In genomic region chr15:43614004-43614661, GRCm38 (mm10) we compare ENCODE assay signal across 21 mouse cellular contexts.
A peak's percentile ranks its signal among the peaks of the same experiment; 100 is the strongest.
DNase-seq lines count a peak whose midpoint lies in the region; ATAC-seq and TF ChIP-seq lines count a peak whose summit lies in the region.
"Had no signal": no experiment of that assay in that cellular context is flagged by ENCODE, and none has a peak within 500 bp of the region (broad histone marks: within the 10 kb centered on the region; RNA-seq: fewer than 3 reads in every experiment).

No protein-coding gene starts in this region.

- peak; percentile 1 for DNase-seq in hindbrain, embryonic 11.5 days (ENCODE audit: low spot score)
- peak; percentile 24 for DNase-seq in midbrain, postnatal 0 days (ENCODE audit: low spot score)
- DNase-seq in right cerebral cortex, postnatal 4 days, result no peak
- no peak for DNase-seq in T-cell, adult 2 months (ENCODE audit: low spot score)
- no peak for DNase-seq in cerebellum, adult 2 months
- DNase-seq: adrenal gland, adult 2 months; cerebellum, adult 9-11 months; gastrocnemius, postnatal 36 days; heart, postnatal 36 days; kidney, adult 11 months; kidney, postnatal 4 days; layer of hippocampus, postnatal 36 days; lung, postnatal 14 days; thymus, postnatal 25 days had no signal

- no peak overlapping the region for H3K4me2 ChIP-seq in hindbrain, embryonic 11.5 days (replicated peaks; ENCODE audit: low read depth, low read length)
- no peak overlapping the region for H3K4me2 ChIP-seq in hindbrain, embryonic 13.5 days
- H3K4me2 ChIP-seq in midbrain, postnatal 0 days (ENCODE audit: low read depth, low read length, poor library complexity, severe bottlenecking), result no peak overlapping the region
- H3K4me2 ChIP-seq: liver, embryonic 15.5 days had no signal

- H3K27ac ChIP-seq in hindbrain, embryonic 11.5 days (ENCODE audit: low read depth, low read length), result no peak overlapping the region
- no peak overlapping the region for H3K27ac ChIP-seq in hindbrain, embryonic 13.5 days
- peak overlapping the region; percentile 78 for H3K27ac ChIP-seq in bone marrow macrophage, adult 2 months (ENCODE audit: insufficient read depth, low read depth, low read length)
- peak overlapping the region; percentile 90 for H3K27ac ChIP-seq in embryonic fibroblast, embryonic 13.5 days (ENCODE audit: insufficient read depth, low read length)
- no peak overlapping the region for H3K27ac ChIP-seq in midbrain, postnatal 0 days (ENCODE audit: low read depth, low read length)
- H3K27ac ChIP-seq in cerebellum, adult 2 months (ENCODE audit: insufficient read depth, low read length), result no peak overlapping the region
- H3K27ac ChIP-seq: limb, embryonic 10.5 days; liver, embryonic 15.5 days had no signal

- no peaks in the 10 kb centered on the region for H3K9me3 ChIP-seq in hindbrain, embryonic 11.5 days (ENCODE audit: control insufficient read depth, low read length)
- no peaks in the 10 kb centered on the region for H3K9me3 ChIP-seq in hindbrain, embryonic 13.5 days
- no peaks in the 10 kb centered on the region for H3K9me3 ChIP-seq in midbrain, postnatal 0 days (ENCODE audit: low read length)
- H3K9me3 ChIP-seq: limb, embryonic 10.5 days; liver, embryonic 15.5 days had no signal

- TF ChIP-seq CTCF in bone marrow macrophage, adult 2 months (IDR thresholded peaks at IDR 0.05; ENCODE audit: low read depth, low read length), result no peak
- no peak for TF ChIP-seq CTCF in embryonic fibroblast, embryonic 13.5 days (IDR thresholded peaks at IDR 0.05; ENCODE audit: borderline replicate concordance, insufficient read depth, low read length)
- no peak for TF ChIP-seq CTCF in midbrain, postnatal 0 days (IDR thresholded peaks at IDR 0.05)
- no peak for TF ChIP-seq CTCF in cerebellum, adult 2 months (IDR thresholded peaks at IDR 0.05; ENCODE audit: borderline replicate concordance, insufficient read depth, low read depth, low read length)

- no peaks in the 10 kb centered on the region for H3K4me1 ChIP-seq in hindbrain, embryonic 11.5 days (replicated peaks; ENCODE audit: control insufficient read depth, insufficient read depth, low read length)
- H3K4me1 ChIP-seq in hindbrain, embryonic 13.5 days (replicated peaks), result no peaks in the 10 kb centered on the region
- H3K4me1 ChIP-seq in bone marrow macrophage, adult 2 months (ENCODE audit: control insufficient read depth, insufficient read depth, low read length), result peaks cover 29% of the 10 kb centered on the region
- peaks cover 2% of the 10 kb centered on the region for H3K4me1 ChIP-seq in embryonic fibroblast, embryonic 13.5 days (ENCODE audit: control insufficient read depth, insufficient read depth, low read length)
- no peaks in the 10 kb centered on the region for H3K4me1 ChIP-seq in midbrain, postnatal 0 days (ENCODE audit: insufficient read depth, low read length)
- no peaks in the 10 kb centered on the region for H3K4me1 ChIP-seq in cerebellum, adult 2 months (ENCODE audit: control insufficient read depth, insufficient read depth, low read length)
- H3K4me1 ChIP-seq: limb, embryonic 10.5 days; liver, embryonic 15.5 days had no signal

- 32% methylated on average over 5 of the region's 5 CpGs for WGBS in hindbrain, embryonic 11.5 days
- 43% methylated on average over 5 of the region's 5 CpGs for WGBS in hindbrain, embryonic 13.5 days
- 35% methylated on average over 5 of the region's 5 CpGs for WGBS in midbrain, postnatal 0 days
- 33% methylated on average over 5 of the region's 5 CpGs for WGBS in cerebellum, adult 2 months

- no peak for ATAC-seq in hindbrain, embryonic 11.5 days (ENCODE audit: low FRiP score)
- no peak for ATAC-seq in hindbrain, embryonic 13.5 days (ENCODE audit: low FRiP score)
- ATAC-seq in midbrain, postnatal 0 days (ENCODE audit: low FRiP score), result no peak
- ATAC-seq: CD4-positive, CD25-positive, alpha-beta regulatory T cell, adult 4 months; Patski had no signal

- no peaks in the 10 kb centered on the region for H3K36me3 ChIP-seq in hindbrain, embryonic 11.5 days (ENCODE audit: control insufficient read depth, insufficient read depth, low read length)
- no peaks in the 10 kb centered on the region for H3K36me3 ChIP-seq in hindbrain, embryonic 13.5 days
- H3K36me3 ChIP-seq in midbrain, postnatal 0 days (ENCODE audit: insufficient read depth, low read length), result no peaks in the 10 kb centered on the region
- H3K36me3 ChIP-seq: limb, embryonic 10.5 days; liver, embryonic 15.5 days had no signal

- H3K9ac ChIP-seq in hindbrain, embryonic 11.5 days (ENCODE audit: low read depth, low read length), result no peak overlapping the region
- H3K9ac ChIP-seq in hindbrain, embryonic 13.5 days, result no peak overlapping the region
- no peak overlapping the region for H3K9ac ChIP-seq in midbrain, postnatal 0 days (replicated peaks; ENCODE audit: low read length, poor library complexity, severe bottlenecking)
- H3K9ac ChIP-seq: liver, embryonic 15.5 days had no signal

- no peak for TF ChIP-seq POLR2A in bone marrow macrophage, adult 2 months (IDR thresholded peaks at IDR 0.05; ENCODE audit: borderline replicate concordance, low read depth, low read length)
- TF ChIP-seq POLR2A in embryonic fibroblast, embryonic 13.5 days (IDR thresholded peaks at IDR 0.05; ENCODE audit: low read depth, low read length), result no peak
- no peak for TF ChIP-seq POLR2A in cerebellum, adult 2 months (IDR thresholded peaks at IDR 0.05; ENCODE audit: borderline replicate concordance, insufficient read depth, low read length)

- no peak overlapping the region for H3K4me3 ChIP-seq in hindbrain, embryonic 11.5 days (ENCODE audit: low read depth, low read length)
- H3K4me3 ChIP-seq in hindbrain, embryonic 13.5 days, result no peak overlapping the region
- H3K4me3 ChIP-seq in bone marrow macrophage, adult 2 months (ENCODE audit: insufficient read depth, low read length), result 0 out of 2 replicates have a peak overlapping the region, but pooled peaks have one; percentile 4
- H3K4me3 ChIP-seq in embryonic fibroblast, embryonic 13.5 days (ENCODE audit: insufficient read depth, low read length), result no peak overlapping the region
- no peak overlapping the region for H3K4me3 ChIP-seq in midbrain, postnatal 0 days (ENCODE audit: low read depth, low read length)
- no peak overlapping the region for H3K4me3 ChIP-seq in cerebellum, adult 2 months (replicated peaks; ENCODE audit: insufficient read depth, low read depth, low read length)
- H3K4me3 ChIP-seq: limb, embryonic 10.5 days; liver, embryonic 15.5 days had no signal

- no peaks in the 10 kb centered on the region for H3K27me3 ChIP-seq in hindbrain, embryonic 11.5 days (ENCODE audit: control insufficient read depth, insufficient read depth, low read length)
- H3K27me3 ChIP-seq in hindbrain, embryonic 13.5 days, result no peaks in the 10 kb centered on the region
- H3K27me3 ChIP-seq in midbrain, postnatal 0 days (ENCODE audit: insufficient read depth, low read length), result no peaks in the 10 kb centered on the region
- H3K27me3 ChIP-seq in cerebellum, adult 2 months (ENCODE audit: control insufficient read depth, insufficient read depth, low read length), result no peaks in the 10 kb centered on the region
- H3K27me3 ChIP-seq: liver, embryonic 15.5 days; Patski had no signal

Comparison
In these comparisons a context has a peak if more than half of its experiments do, and no peak if none do; other contexts are left out.
1. DNase-seq: peak in hindbrain, embryonic 11.5 days (single experiment) and midbrain, postnatal 0 days (single experiment); none in right cerebral cortex, postnatal 4 days (single experiment), T-cell, adult 2 months (single experiment) and cerebellum, adult 2 months (0 of 2).
2. H3K27ac ChIP-seq: peak in bone marrow macrophage, adult 2 months (single experiment) and embryonic fibroblast, embryonic 13.5 days (single experiment); none in hindbrain, embryonic 11.5 days (single experiment), hindbrain, embryonic 13.5 days (single experiment), midbrain, postnatal 0 days (single experiment) and cerebellum, adult 2 months (single experiment).